Mouse (Mus musculus) heart, postnatal 4 days (tissue): ENCODE results near the gene 5330417H12Rik. TPM values are rescaled to one million over a fixed set of nuclear protein-coding genes. Genes with fewer than 3 reads are reported as not detected.

Source experiments
- total RNA-seq, 2 experiments: library from RNA; stranded (reverse); gene quantifications; 2 replicates each; pipeline ENCODE4 v1.2.3; 2021

5330417H12Rik gene
- total RNA-seq, 2 experiments from 2014 or later: not detected

Other genes with a start within 250 kb of the 5330417H12Rik start
- gene Olfml1, start 57.7 kb downstream of the 5330417H12Rik start, total RNA-seq: 1 to 10 TPM; 7.8 to 8.4 TPM
- 10 to 100 TPM; 12.7 to 13.3 TPM for gene Ppfibp2, start 30.0 kb downstream of the 5330417H12Rik start, total RNA-seq
- gene Cyb5r2, start 132.9 kb upstream of the 5330417H12Rik start, total RNA-seq: under 1 TPM in 1 of 2 experiments, not detected in 1; 0.24 TPM
- gene Ovch2, start 176.0 kb upstream of the 5330417H12Rik start, total RNA-seq: not detected
- gene Olfr467, start 187.1 kb upstream of the 5330417H12Rik start, total RNA-seq: not detected
- gene Olfr469, start 200.4 kb upstream of the 5330417H12Rik start, total RNA-seq: not detected
- gene Olfr470, start 222.3 kb upstream of the 5330417H12Rik start, total RNA-seq: not detected